Mouse (Mus musculus) limb, embryonic 13.5 days (tissue): ENCODE results near the gene Nus1. TPM values are rescaled to one million over a fixed set of nuclear protein-coding genes. Genes with fewer than 3 reads are reported as not detected.
A peak's percentile ranks its signal among the peaks of the same experiment; 100 is the strongest.

Experiments
- ATAC-seq: fragments of 200-750 bp; cut with Nextera tagmentation; 2 replicates; pipeline ENCODE4 v1.8.0; 2017; ENCODE audit warnings: low read depth, moderate number of reproducible peaks, moderate TSS enrichment; ENCODE audit not compliant: low FRiP score
- H3K27ac ChIP-seq: fragments of 300-500 bp; sonication (generic); 2 replicates; pipeline ENCODE4 v1.5.1; 2015; ENCODE audit warnings: inconsistent platforms, mild to moderate bottlenecking, moderate library complexity
- H3K27me3 ChIP-seq: fragments of 300-500 bp; sonication (generic); 2 replicates; pipeline ENCODE4 v1.6.1; 2015; ENCODE audit warnings: mild to moderate bottlenecking, inconsistent platforms
- H3K36me3 ChIP-seq: fragments of 300-500 bp; sonication (generic); 2 replicates; pipeline ENCODE4 v1.6.1; 2015; ENCODE audit warnings: inconsistent platforms, mild to moderate bottlenecking, moderate library complexity
- H3K4me1 ChIP-seq: fragments of 300-500 bp; sonication (generic); 2 replicates; pipeline ENCODE4 v1.6.1; 2015; ENCODE audit warnings: inconsistent platforms
- H3K4me2 ChIP-seq: fragments of 300-500 bp; sonication (generic); replicated peaks from 2 replicates; pipeline ENCODE4 v1.6.1; 2015; ENCODE audit warnings: inconsistent platforms, mild to moderate bottlenecking, moderate library complexity
- H3K4me3 ChIP-seq: fragments of 300-500 bp; sonication (generic); 2 replicates; pipeline ENCODE4 v1.5.1; 2015; ENCODE audit warnings: moderate library complexity, mild to moderate bottlenecking, inconsistent platforms
- H3K9ac ChIP-seq: fragments of 300-500 bp; sonication (generic); 2 replicates; pipeline ENCODE4 v1.6.1; 2015; ENCODE audit warnings: mild to moderate bottlenecking, inconsistent platforms
- H3K9me3 ChIP-seq: fragments of 300-500 bp; sonication (generic); 2 replicates; pipeline ENCODE4 v1.6.1; 2016; ENCODE audit warnings: inconsistent platforms
- whole genome bisulfite sequencing: fragments of 180-500 bp; shearing (Covaris S2); methylation state at CpG from one replicate; pipeline ENCODE4 v1.1.7; 2015; 5-methylcytosine and 5-hydroxymethylcytosine counted together
- polyA plus RNA-seq: library from polyadenylated mRNA; unstranded; fragments of >200 nt; fragmentation: Nextera tagmentation; extraction: Ambion mirVana; gene quantifications from 2 replicates; pipeline ENCODE4 v1.2.1, GENCODE M21; 2015

Nus1 gene
- polyA plus RNA-seq = 16.3 and 17.4 TPM in 2 replicates

DNA sequence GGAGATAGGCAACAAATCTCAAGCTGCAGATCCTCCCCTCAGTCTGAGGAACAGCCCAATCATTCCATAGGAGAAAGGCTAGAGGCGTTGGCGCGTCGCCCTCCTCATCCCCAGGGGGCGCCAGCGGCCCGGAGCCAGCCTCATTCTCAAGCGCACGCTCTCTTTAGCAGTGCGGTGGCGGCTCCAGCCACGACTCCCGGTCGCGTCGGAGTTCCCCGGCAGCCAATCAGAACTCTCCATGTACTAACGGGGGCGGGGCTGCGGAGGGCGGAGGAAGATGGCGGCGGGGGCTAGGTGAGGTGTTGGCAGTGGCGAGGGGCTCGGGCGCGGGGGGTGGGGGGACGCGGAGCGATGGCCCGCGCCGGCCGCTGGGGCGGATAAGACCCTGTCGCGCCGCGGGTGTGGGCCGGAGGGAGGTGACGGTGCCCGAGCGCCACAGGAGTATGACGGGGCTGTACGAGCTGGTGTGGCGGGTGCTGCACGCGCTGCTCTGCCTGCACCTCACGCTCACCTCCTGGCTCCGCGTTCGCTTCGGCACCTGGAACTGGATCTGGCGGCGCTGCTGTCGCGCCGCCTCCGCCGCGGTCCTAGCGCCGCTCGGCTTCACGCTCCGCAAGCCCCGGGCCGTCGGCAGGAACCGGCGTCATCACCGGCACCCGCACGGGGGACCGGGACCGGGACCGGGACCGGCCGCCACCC is at the start of gene Nus1:
TSS of gene Nus1 (plus strand) at position 249 of the 699 bp plus-strand sequence.
- WGBS = under 1% methylated on average over 73 of the region's 79 CpGs

DNA sequence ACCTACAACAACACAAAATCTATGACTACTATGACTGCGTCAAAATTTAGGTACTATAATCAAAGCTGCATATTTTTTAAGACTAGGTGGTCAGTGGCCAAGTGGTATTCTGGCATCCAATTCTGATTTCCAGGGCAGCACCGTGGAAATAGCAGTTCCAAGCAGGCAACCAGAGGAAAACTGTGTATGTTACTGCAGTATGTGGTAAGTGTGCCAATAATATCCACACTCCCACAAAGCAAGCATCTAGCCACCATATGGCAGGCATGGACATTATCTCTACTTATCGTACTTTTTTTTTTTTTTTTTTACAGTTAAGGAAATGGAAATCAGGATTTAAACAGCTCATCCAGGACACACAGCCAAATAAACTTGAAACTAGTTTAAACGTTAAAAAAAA is 49.0 kb upstream of the Nus1 start:
- no peaks in the 10 kb centered on the region for H3K27me3 ChIP-seq
- H3K27ac ChIP-seq = no peak overlapping the region
- H3K9ac ChIP-seq = no peak overlapping the region
- 0 out of 2 replicates have a peak, but pooled peaks cover 3% of the 10 kb centered on the region for H3K36me3 ChIP-seq
- no peak for ATAC-seq
- no peaks in the 10 kb centered on the region for H3K9me3 ChIP-seq
- no peaks in the 10 kb centered on the region for H3K4me1 ChIP-seq
- H3K4me2 ChIP-seq = no peak overlapping the region
- H3K4me3 ChIP-seq = no peak overlapping the region
- 89% methylated on average over 4 of the region's 4 CpGs for WGBS

More for the DNA sequence above, at the start of gene Nus1:
- H3K4me1 ChIP-seq = peaks cover 27% of the 10 kb centered on the region
- H3K9ac ChIP-seq = peak within 1 kb of the TSS; percentile 95
- H3K9me3 ChIP-seq = no peaks in the 10 kb centered on the region
- ATAC-seq = peak; percentile 99
- H3K27ac ChIP-seq = peak within 1 kb of the TSS; percentile 92
- no peaks in the 10 kb centered on the region for H3K27me3 ChIP-seq
- H3K36me3 ChIP-seq = 0 out of 2 replicates have a peak, but pooled peaks cover 3% of the 10 kb centered on the region
- peak within 1 kb of the TSS; percentile 94 for H3K4me3 ChIP-seq
- peak within 1 kb of the TSS; percentile 81 for H3K4me2 ChIP-seq

DNA sequence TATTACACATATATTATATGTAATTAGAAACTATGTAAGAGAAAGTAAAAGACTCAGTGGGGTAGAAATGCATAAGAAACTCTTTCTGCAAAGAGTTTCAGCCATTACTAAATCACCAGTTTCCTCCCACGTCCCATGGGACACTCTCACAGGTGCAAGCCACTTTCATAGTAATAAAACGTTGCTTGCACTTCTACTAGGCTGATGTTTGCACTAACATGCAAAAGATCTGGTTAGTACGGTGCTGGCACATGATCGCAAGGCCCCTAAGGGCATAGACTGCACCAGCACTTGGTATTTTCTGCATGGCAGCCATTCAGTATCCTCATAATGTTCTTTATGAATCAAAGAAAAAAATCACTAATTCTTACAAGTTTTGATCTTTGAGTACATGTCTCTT is 43.5 kb upstream of the Nus1 start:
- Histone ChIP-seq H3K27ac (no peak overlapping the region), H3K4me3 (no peak overlapping the region), H3K4me2 (no peak overlapping the region), H3K4me1 (peaks cover 8% of the 10 kb centered on the region), H3K9ac (no peak overlapping the region), H3K36me3 (0 out of 2 replicates have a peak, but pooled peaks cover 3% of the 10 kb centered on the region), H3K9me3 (no peaks in the 10 kb centered on the region), H3K27me3 (no peaks in the 10 kb centered on the region)
- 43% methylated on average over 4 of the region's 4 CpGs for WGBS
- ATAC-seq = no peak

DNA sequence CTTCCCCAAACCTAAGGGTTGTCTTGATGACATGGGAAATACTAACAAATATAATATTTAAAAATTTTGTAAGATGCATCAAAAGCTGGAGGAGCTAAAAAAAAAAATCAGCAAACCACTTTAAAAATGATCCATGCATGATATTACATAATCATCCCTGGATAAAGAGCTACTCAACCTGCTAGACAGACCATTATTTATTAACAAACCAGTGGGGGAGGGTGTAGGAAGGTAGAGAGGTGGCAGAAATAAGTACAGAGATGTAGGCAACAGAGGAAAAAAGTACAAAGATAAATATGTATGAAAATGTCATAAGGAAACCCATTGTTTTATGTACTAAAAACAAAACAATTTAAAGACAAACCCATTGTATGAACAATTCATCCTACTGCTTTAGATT is 42.7 kb upstream of the Nus1 start:
- H3K9ac ChIP-seq = no peak overlapping the region
- no peak overlapping the region for H3K27ac ChIP-seq
- no peaks in the 10 kb centered on the region for H3K9me3 ChIP-seq
- peaks cover 13% of the 10 kb centered on the region for H3K4me1 ChIP-seq
- H3K27me3 ChIP-seq = no peaks in the 10 kb centered on the region
- no peak overlapping the region for H3K4me3 ChIP-seq
- no peak overlapping the region for H3K4me2 ChIP-seq
- H3K36me3 ChIP-seq = 0 out of 2 replicates have a peak, but pooled peaks cover 3% of the 10 kb centered on the region
- no peak for ATAC-seq

DNA sequence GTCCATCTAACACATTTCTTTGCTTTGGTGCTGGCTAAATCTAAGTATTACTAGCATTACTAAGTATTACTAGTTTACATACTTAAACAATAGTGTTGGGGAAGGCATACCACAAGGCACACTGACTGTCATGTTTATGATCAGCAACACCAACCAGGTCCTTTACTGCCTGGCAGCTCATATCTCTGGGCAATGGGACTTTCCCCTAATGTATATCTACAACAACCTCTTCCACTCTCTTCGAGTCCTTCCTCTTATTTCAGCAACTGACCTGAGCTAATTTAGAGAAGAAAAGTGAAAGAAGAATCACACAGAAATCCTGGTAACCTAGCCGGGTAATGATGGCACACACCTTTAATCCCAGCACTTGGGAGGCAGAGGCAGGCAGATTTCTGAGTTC is 40.9 kb upstream of the Nus1 start:
- Histone ChIP-seq H3K9ac (no peak overlapping the region), H3K27ac (no peak overlapping the region), H3K9me3 (no peaks in the 10 kb centered on the region), H3K36me3 (no peaks in the 10 kb centered on the region), H3K27me3 (no peaks in the 10 kb centered on the region), H3K4me1 (peaks cover 17% of the 10 kb centered on the region), H3K4me2 (no peak overlapping the region), H3K4me3 (no peak overlapping the region)
- 90% methylated on average over 2 of the region's 2 CpGs for WGBS
- ATAC-seq = no peak

DNA sequence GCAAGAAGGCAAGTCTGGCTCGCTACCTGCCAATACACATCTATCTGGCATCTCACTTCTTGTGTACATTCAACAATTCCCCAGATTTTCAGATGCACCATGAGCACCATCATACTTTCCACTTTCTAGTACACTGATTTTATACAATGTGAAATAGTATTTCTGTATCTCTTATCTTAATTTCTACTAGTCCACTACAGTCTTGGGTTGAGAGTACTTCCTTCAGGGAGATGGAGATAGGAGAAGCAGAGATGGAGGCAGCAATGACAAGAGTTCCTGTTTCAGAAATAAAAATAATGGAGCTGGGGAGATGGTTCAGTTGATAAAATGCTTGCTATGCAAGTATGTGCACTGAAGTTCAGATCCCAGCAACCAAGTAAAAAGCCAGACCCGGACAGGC is 39.5 kb upstream of the Nus1 start:
- no peaks in the 10 kb centered on the region for H3K27me3 ChIP-seq
- H3K9ac ChIP-seq = no peak overlapping the region
- H3K9me3 ChIP-seq = no peaks in the 10 kb centered on the region
- 94% methylated on average over 2 of the region's 2 CpGs for WGBS
- H3K27ac ChIP-seq = no peak overlapping the region
- H3K4me3 ChIP-seq = no peak overlapping the region
- H3K36me3 ChIP-seq = no peaks in the 10 kb centered on the region
- no peak for ATAC-seq
- peaks cover 20% of the 10 kb centered on the region for H3K4me1 ChIP-seq
- no peak overlapping the region for H3K4me2 ChIP-seq

DNA sequence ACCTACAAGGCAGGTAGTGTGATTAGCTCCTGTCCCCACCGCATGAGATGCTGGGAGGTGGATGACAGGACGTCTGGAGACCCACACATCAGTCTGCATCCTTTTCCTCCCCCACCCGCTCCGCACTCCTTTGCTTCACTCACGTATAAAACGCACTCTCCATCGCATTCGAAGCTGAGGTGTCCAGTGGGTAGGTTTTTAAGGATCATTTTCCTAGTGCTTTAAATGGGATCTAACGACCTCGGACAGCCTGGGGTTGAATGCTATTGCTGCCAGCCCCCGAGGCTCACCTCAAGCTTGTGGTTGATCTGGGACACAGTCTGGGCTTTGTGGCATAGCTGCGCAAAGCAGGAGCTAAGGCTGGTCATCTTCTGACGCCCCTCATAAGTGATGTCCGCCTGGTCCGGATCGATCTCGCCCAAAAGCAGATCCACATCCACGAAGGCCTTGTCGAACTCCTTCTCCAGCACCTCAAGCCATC is 36.0 kb upstream of the Nus1 start:
- H3K9ac ChIP-seq = peak overlapping the region; percentile 95
- no peaks in the 10 kb centered on the region for H3K27me3 ChIP-seq
- WGBS = under 1% methylated on average over 19 of the region's 19 CpGs
- H3K4me3 ChIP-seq = peak overlapping the region; percentile 85
- H3K9me3 ChIP-seq = no peaks in the 10 kb centered on the region
- H3K4me2 ChIP-seq = peak overlapping the region; percentile 90
- no peaks in the 10 kb centered on the region for H3K36me3 ChIP-seq
- ATAC-seq = peak; percentile 44; the same call in 1 of the 2 replicates
- peak overlapping the region; percentile 92 for H3K27ac ChIP-seq
- H3K4me1 ChIP-seq = peaks cover 25% of the 10 kb centered on the region

DNA sequence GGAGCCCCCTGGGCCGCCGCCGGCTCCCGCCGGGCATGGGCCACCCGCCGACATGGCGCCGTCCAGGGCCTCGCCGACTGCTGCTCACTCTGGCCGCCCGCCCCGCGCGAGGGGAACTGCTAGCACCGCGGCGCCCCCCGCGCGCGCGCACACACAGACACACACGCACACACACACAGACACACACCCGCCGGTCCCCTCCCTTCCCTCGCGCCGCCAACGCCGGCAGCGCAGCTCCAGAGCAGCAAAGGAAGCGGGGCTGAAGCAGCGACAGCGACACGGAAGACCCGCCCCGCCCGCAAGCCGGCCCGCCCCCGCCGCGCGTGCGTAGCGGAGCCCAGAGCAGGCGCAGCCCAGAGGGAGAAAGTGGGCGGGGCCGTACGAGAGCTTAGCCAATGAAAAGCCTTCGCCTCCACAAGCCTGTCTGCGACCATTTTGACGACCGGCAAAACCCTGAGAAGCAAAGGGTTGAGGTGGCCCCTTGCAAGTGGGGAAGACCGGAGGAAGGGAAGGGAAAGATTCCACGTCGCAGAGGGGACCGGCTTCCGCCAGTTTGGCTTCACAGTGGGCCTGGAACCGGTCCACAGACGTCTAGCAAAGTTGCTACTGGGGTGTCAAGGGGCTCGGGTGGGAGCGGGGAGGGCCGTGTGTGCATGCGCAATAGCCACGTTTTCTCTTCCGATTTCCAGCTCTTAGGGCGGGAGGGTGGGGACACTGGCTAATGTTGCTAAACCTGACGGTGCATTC is 35.3 kb upstream of the Nus1 start, which contains the start of gene Gopc:
TSS of gene Gopc (minus strand) at position 280 of the 747 bp plus-strand sequence.
- Histone ChIP-seq H3K4me3 (peak within 1 kb of the TSS; percentile 85), H3K27ac (peak within 1 kb of the TSS; percentile 92), H3K9ac (peak within 1 kb of the TSS; percentile 95), H3K4me1 (peaks cover 25% of the 10 kb centered on the region), H3K27me3 (no peaks in the 10 kb centered on the region), H3K36me3 (no peaks in the 10 kb centered on the region), H3K9me3 (no peaks in the 10 kb centered on the region), H3K4me2 (peak within 1 kb of the TSS; percentile 90)
- peak; percentile 99 for ATAC-seq
- under 1% methylated on average over 65 of the region's 71 CpGs for WGBS

DNA sequence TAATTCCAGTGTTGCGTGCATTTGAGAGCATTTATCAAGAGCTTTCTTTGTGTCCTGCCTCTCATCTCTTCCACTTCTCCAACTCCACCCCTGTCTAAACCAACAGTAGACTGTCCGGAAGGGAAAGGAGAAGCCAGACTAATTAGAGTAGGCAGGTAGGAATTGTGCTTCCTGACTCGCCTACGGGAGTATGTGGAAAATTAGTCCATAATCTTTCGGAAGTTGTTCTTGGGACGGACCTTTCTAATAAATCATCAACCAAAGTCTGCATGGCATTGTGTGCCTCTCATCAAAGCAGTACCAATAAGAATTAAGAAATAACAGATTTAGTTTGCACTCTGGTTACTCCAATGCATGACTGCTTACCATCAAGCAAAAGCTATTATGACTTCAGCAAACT is 34.3 kb upstream of the Nus1 start:
- H3K27me3 ChIP-seq = no peaks in the 10 kb centered on the region
- peaks cover 25% of the 10 kb centered on the region for H3K4me1 ChIP-seq
- no peaks in the 10 kb centered on the region for H3K9me3 ChIP-seq
- H3K27ac ChIP-seq = no peak overlapping the region
- H3K9ac ChIP-seq = peak overlapping the region; percentile 95; the same call in 1 of the 2 replicates
- H3K4me2 ChIP-seq = peak overlapping the region; percentile 67
- WGBS = 77% methylated on average over 6 of the region's 6 CpGs
- ATAC-seq = no peak
- H3K4me3 ChIP-seq = peak overlapping the region; percentile 85
- no peaks in the 10 kb centered on the region for H3K36me3 ChIP-seq

DNA sequence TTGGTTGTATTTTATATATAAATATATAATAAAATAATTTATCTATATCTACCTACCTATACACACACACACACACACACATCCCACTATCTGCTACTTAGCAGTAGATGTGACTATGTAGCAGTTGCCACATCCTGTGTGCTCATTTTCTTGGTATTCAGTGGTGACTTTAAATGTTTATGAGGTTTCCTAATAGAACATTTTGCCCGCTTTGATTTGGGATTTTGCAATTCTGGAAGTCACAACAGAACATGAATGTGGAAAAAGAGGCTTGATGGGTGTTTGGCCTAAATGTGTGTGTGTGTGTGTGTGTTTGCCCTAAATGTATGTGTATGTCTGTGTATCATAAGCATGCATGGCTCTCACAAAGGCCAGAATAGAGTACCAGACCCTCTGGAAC is 33.8 kb upstream of the Nus1 start:
- Histone ChIP-seq H3K27me3 (no peaks in the 10 kb centered on the region), H3K9me3 (no peaks in the 10 kb centered on the region), H3K27ac (no peak overlapping the region), H3K36me3 (no peaks in the 10 kb centered on the region), H3K4me2 (no peak overlapping the region), H3K4me1 (peaks cover 24% of the 10 kb centered on the region), H3K4me3 (no peak overlapping the region), H3K9ac (no peak overlapping the region)
- 95% methylated on average over 1 of the region's 1 CpGs for WGBS
- no peak for ATAC-seq

DNA sequence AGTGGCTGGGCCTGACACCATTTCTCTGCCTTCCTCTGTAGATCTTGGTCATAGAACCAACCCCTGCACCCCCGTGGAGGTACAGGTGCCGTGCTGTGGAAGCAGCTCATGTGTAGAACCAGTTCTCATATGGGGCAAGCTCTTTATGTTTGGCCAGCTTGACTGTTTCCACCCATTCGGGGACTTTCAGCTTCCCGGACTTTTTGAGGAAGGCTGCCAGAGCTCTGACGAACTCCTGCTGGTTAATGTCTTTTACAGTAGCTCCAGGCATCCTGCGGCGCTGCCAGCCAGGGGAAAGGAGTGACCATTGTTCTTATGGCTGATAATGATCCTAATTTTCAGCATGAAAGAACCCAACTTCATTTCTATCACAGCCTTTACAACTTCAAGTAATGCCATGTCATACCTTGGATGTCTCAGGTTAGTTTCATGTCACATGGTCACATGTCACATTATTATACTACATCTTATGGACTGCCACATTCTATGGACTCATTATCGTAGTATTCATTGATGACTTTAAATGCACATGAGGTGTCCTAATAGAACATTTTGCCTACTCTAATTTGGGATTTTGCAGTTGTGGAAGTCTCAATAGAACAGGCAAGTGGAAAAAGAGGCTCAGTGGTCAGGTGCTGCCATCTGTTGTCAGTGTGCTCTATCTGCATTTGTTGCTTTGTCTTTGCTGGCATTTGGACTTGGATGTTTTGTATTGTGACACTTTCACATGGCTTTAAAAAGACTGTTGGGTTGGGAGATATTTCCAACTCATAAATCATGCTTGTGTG is 32.3 kb upstream of the Nus1 start:
- no peak for ATAC-seq
- H3K27me3 ChIP-seq = no peaks in the 10 kb centered on the region
- H3K4me1 ChIP-seq = peaks cover 20% of the 10 kb centered on the region
- no peak overlapping the region for H3K4me2 ChIP-seq
- no peaks in the 10 kb centered on the region for H3K9me3 ChIP-seq
- H3K27ac ChIP-seq = no peak overlapping the region
- no peak overlapping the region for H3K9ac ChIP-seq
- H3K36me3 ChIP-seq = no peaks in the 10 kb centered on the region
- no peak overlapping the region for H3K4me3 ChIP-seq
- 33% methylated on average over 8 of the region's 8 CpGs for WGBS

DNA sequence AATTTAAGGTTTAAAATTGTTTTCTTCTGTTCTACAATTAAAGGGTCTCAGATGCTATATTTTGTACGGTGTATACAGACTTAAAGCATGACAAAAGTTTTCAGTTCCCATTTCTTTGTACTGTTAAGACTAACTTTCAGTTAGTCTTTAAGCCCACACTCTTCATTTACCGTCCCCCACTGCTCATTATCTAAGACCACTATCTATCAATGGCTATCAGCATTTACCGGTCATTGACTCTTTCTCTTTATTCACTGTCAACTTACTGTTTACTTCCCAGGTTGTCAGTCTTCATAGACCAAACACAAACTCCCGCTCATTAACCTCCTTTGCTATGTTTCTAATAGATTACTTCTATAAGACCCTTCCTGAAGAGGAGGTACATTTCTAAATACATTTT is 30.2 kb upstream of the Nus1 start:
- Histone ChIP-seq H3K36me3 (no peaks in the 10 kb centered on the region), H3K4me3 (no peak overlapping the region)
- WGBS = 84% methylated on average over 4 of the region's 4 CpGs

More for the DNA sequence above, 30.2 kb upstream of the Nus1 start:
- no peak overlapping the region for H3K4me2 ChIP-seq
- no peaks in the 10 kb centered on the region for H3K9me3 ChIP-seq
- no peak for ATAC-seq
- no peak overlapping the region for H3K9ac ChIP-seq
- H3K27ac ChIP-seq = no peak overlapping the region
- no peaks in the 10 kb centered on the region for H3K27me3 ChIP-seq
- H3K4me1 ChIP-seq = peaks cover 16% of the 10 kb centered on the region
